Mouse (Mus musculus) brain, embryonic 14.5 days (tissue): ENCODE measurements at regions not wholly inside any gene's neighbourhood (a gene's known extent, or its start where the extent isn't known, plus 50 kb on each side); places are given as distances from the start of the nearest gene placed in this dataset.

ENCODE experiments used
- DNase-seq: peaks from one replicate; pipeline ENCODE4 v3.0.0-alpha.2; 2011; ENCODE audit warnings: low read depth
- CTCF ChIP-seq: fragments of 200-500 bp; IDR thresholded peaks from 2 replicates; pipeline ENCODE4 v1.5.1; 2012; ENCODE audit warnings: inconsistent platforms, mild to moderate bottlenecking, moderate library complexity, borderline replicate concordance; ENCODE audit not compliant: insufficient read depth, insufficient read length; ENCODE audit errors: extremely low read depth
- POLR2A ChIP-seq: fragments of 200-500 bp; IDR thresholded peaks from 2 replicates; pipeline ENCODE4 v1.6.1; 2012; ENCODE audit warnings: mild to moderate bottlenecking, inconsistent platforms, borderline replicate concordance; ENCODE audit not compliant: poor library complexity, insufficient read depth, insufficient read length, severe bottlenecking; ENCODE audit errors: extremely low read depth

DNA sequence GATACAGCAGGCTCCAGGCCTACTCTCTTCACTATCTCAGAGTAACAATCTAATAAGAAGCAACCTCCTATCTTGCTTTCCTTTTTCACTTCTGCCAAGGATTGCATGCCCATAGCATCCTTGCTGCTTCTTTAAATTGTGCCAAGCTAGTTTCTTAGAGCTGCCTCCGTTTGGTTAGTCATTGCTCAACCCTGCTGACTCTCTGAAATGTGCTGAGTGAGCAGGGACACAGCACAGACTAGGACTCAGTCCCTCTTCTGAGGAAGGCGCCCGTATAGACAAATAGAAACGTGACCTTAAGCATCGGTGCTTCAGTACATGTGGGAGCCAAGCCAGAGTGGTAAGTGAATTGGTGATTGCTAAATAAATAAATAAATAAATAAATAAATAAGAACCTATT is 62.2 kb upstream of the Pum3 start:
- TF ChIP-seq CTCF: no peak
- TF ChIP-seq POLR2A: no peak
- DNase-seq: no peak

- TF ChIP-seq CTCF: no peak
- no peak for DNase-seq
These were observed 59.4 kb upstream of the Pum3 start for GRCm38 (mm10) chr19:27489053-27489452.
